Mouse (Mus musculus): ENCODE measurements around the gene Rnf6.

DNA sequence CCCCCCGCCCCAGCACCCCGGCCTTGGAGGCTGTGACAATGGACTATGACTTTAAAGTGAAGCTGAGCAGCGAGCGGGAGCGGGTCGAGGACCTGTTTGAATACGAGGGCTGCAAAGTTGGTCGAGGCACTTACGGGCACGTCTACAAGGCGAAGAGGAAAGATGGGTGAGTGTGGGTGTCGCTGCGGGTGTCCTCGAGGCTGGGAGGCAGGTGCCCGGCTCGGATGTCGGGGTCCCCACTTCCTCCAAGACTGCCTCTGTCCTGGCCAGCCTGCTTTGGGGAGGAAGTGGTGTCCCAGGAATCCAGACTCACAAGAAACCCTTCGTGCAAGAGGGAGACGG is 10.3 kb upstream of the Rnf6 start:
- TF ChIP-seq CTCF (IDR thresholded peaks at IDR 0.05; ENCODE audit: extremely low read depth, insufficient read depth, low read length) = no peak
- TF ChIP-seq POLR2A (IDR thresholded peaks at IDR 0.05; ENCODE audit: extremely low read depth, insufficient read depth, low read length) = no peak

Data from cortical plate, adult 2 months (tissue).